In genomic region chr1:126544471-126544870, GRCm38 (mm10) we compare ENCODE assay signal across 22 mouse cellular contexts.
DNase-seq lines count a peak whose midpoint lies in the region; ATAC-seq and TF ChIP-seq lines count a peak whose summit lies in the region.
"Had no signal": no experiment of that assay in that cellular context is flagged by ENCODE, and none has a peak within 500 bp of the region (broad histone marks: within the 10 kb centered on the region; RNA-seq: fewer than 3 reads in every experiment).

No protein-coding gene starts in this region.

- TF ChIP-seq CTCF in embryonic fibroblast, embryonic 13.5 days (IDR thresholded peaks at IDR 0.05; ENCODE audit: borderline replicate concordance, insufficient read depth, low read length): no peak
- TF ChIP-seq CTCF in gastrocnemius, adult 2 months (IDR thresholded peaks at IDR 0.05): no peak

- WGBS in heart, embryonic 10.5 days: 51% methylated on average over 4 of the region's 4 CpGs
- 48% methylated on average over 4 of the region's 4 CpGs for WGBS in heart, embryonic 12.5 days
- 61% methylated on average over 4 of the region's 4 CpGs for WGBS in midbrain, embryonic 11.5 days
- 73% methylated on average over 4 of the region's 4 CpGs for WGBS in midbrain, embryonic 13.5 days

- H3K27ac ChIP-seq in heart, embryonic 10.5 days: no peak overlapping the region
- no peak overlapping the region for H3K27ac ChIP-seq in heart, embryonic 12.5 days (ENCODE audit: poor library complexity, severe bottlenecking)
- no peak overlapping the region for H3K27ac ChIP-seq in midbrain, embryonic 11.5 days (ENCODE audit: low read depth, low read length)
- H3K27ac ChIP-seq in midbrain, embryonic 13.5 days: no peak overlapping the region
- 0 out of 2 replicates have a peak overlapping the region, but pooled peaks have one; percentile 29 for H3K27ac ChIP-seq in embryonic fibroblast, embryonic 13.5 days (ENCODE audit: insufficient read depth, low read length)
- H3K27ac ChIP-seq in gastrocnemius, adult 2 months: no peak overlapping the region; the same call in 1 of the 2 replicates
- H3K27ac ChIP-seq: embryonic facial prominence, embryonic 10.5 days; embryonic facial prominence, embryonic 12.5 days; forebrain, embryonic 10.5 days; forebrain, embryonic 12.5 days had no signal

- no peaks in the 10 kb centered on the region for H3K4me1 ChIP-seq in heart, embryonic 10.5 days
- no peaks in the 10 kb centered on the region for H3K4me1 ChIP-seq in heart, embryonic 12.5 days (replicated peaks)
- no peaks in the 10 kb centered on the region for H3K4me1 ChIP-seq in midbrain, embryonic 11.5 days (ENCODE audit: control insufficient read depth, insufficient read depth, low read length)
- peaks cover 8% of the 10 kb centered on the region for H3K4me1 ChIP-seq in midbrain, embryonic 13.5 days (replicated peaks)
- no peaks in the 10 kb centered on the region for H3K4me1 ChIP-seq in embryonic fibroblast, embryonic 13.5 days (ENCODE audit: control insufficient read depth, insufficient read depth, low read length)
- H3K4me1 ChIP-seq: embryonic facial prominence, embryonic 10.5 days; embryonic facial prominence, embryonic 12.5 days; forebrain, embryonic 10.5 days; forebrain, embryonic 12.5 days had no signal

- no peaks in the 10 kb centered on the region for H3K36me3 ChIP-seq in heart, embryonic 10.5 days
- no peaks in the 10 kb centered on the region for H3K36me3 ChIP-seq in heart, embryonic 12.5 days
- H3K36me3 ChIP-seq in midbrain, embryonic 11.5 days (ENCODE audit: control insufficient read depth, insufficient read depth, low read length): no peaks in the 10 kb centered on the region
- no peaks in the 10 kb centered on the region for H3K36me3 ChIP-seq in midbrain, embryonic 13.5 days
- H3K36me3 ChIP-seq: embryonic facial prominence, embryonic 10.5 days; embryonic facial prominence, embryonic 12.5 days; forebrain, embryonic 10.5 days; forebrain, embryonic 12.5 days had no signal

- no peak overlapping the region for H3K4me2 ChIP-seq in heart, embryonic 12.5 days
- H3K4me2 ChIP-seq in midbrain, embryonic 11.5 days: no peak overlapping the region
- H3K4me2 ChIP-seq in midbrain, embryonic 13.5 days (replicated peaks): no peak overlapping the region
- H3K4me2 ChIP-seq: embryonic facial prominence, embryonic 12.5 days; forebrain, embryonic 12.5 days had no signal

- H3K9me3 ChIP-seq in heart, embryonic 10.5 days: no peaks in the 10 kb centered on the region
- no peaks in the 10 kb centered on the region for H3K9me3 ChIP-seq in heart, embryonic 12.5 days (replicated peaks)
- no peaks in the 10 kb centered on the region for H3K9me3 ChIP-seq in midbrain, embryonic 11.5 days (ENCODE audit: control insufficient read depth, low read length)
- H3K9me3 ChIP-seq in midbrain, embryonic 13.5 days: no peaks in the 10 kb centered on the region
- H3K9me3 ChIP-seq: embryonic facial prominence, embryonic 10.5 days; embryonic facial prominence, embryonic 12.5 days; forebrain, embryonic 10.5 days; forebrain, embryonic 12.5 days had no signal

- no peak for ATAC-seq in heart, embryonic 12.5 days (ENCODE audit: insufficient number of reproducible peaks, low FRiP score)
- ATAC-seq in midbrain, embryonic 11.5 days (ENCODE audit: low FRiP score): no peak
- no peak for ATAC-seq in midbrain, embryonic 13.5 days
- ATAC-seq: activated CD4-positive, CD25-positive, alpha-beta regulatory T cell, adult 4 months; forebrain, embryonic 14.5 days; forebrain, embryonic 16.5 days; Patski had no signal

- no peak overlapping the region for H3K4me3 ChIP-seq in heart, embryonic 10.5 days
- no peak overlapping the region for H3K4me3 ChIP-seq in heart, embryonic 12.5 days
- H3K4me3 ChIP-seq in midbrain, embryonic 11.5 days (ENCODE audit: low read depth, low read length): no peak overlapping the region
- H3K4me3 ChIP-seq in midbrain, embryonic 13.5 days (replicated peaks): no peak overlapping the region
- H3K4me3 ChIP-seq in embryonic fibroblast, embryonic 13.5 days (ENCODE audit: insufficient read depth, low read length): no peak overlapping the region
- no peak overlapping the region for H3K4me3 ChIP-seq in gastrocnemius, adult 2 months
- H3K4me3 ChIP-seq: embryonic facial prominence, embryonic 10.5 days; embryonic facial prominence, embryonic 12.5 days; erythroblast, embryonic 14.5 days; forebrain, embryonic 10.5 days; forebrain, embryonic 12.5 days had no signal

- TF ChIP-seq POLR2A in embryonic fibroblast, embryonic 13.5 days (IDR thresholded peaks at IDR 0.05; ENCODE audit: low read depth, low read length): no peak

- no peak overlapping the region for H3K9ac ChIP-seq in heart, embryonic 12.5 days
- no peak overlapping the region for H3K9ac ChIP-seq in midbrain, embryonic 11.5 days (ENCODE audit: low read length)
- no peak overlapping the region for H3K9ac ChIP-seq in midbrain, embryonic 13.5 days (replicated peaks)
- H3K9ac ChIP-seq: embryonic facial prominence, embryonic 12.5 days; forebrain, embryonic 12.5 days had no signal

- H3K27me3 ChIP-seq in heart, embryonic 10.5 days (ENCODE audit: insufficient read depth, poor library complexity, severe bottlenecking): no peaks in the 10 kb centered on the region
- no peaks in the 10 kb centered on the region for H3K27me3 ChIP-seq in heart, embryonic 12.5 days (replicated peaks)
- no peaks in the 10 kb centered on the region for H3K27me3 ChIP-seq in midbrain, embryonic 11.5 days (ENCODE audit: control insufficient read depth, insufficient read depth, low read length)
- no peaks in the 10 kb centered on the region for H3K27me3 ChIP-seq in midbrain, embryonic 13.5 days
- H3K27me3 ChIP-seq: embryonic facial prominence, embryonic 12.5 days; forebrain, embryonic 12.5 days; Patski had no signal

- intact Hi-C loops in gastrocnemius, adult 2 months (cut with DNase I): no loop called here

- peak; percentile 3 for DNase-seq in heart, embryonic 10.5 days (ENCODE audit: low spot score)
- peak; percentile 37 for DNase-seq in midbrain, embryonic 11.5 days (ENCODE audit: low spot score, missing footprints)
- no peak for DNase-seq in gastrocnemius, adult 2 months
- DNase-seq: adrenal gland, adult 8-10 months; adrenal gland, postnatal 14 days; adrenal gland, postnatal 36 days; cerebellum, adult 11-12 months; cerebellum, adult 2 months; cerebellum, adult 9-10 months; cerebellum, postnatal 25 days had no signal
